Mouse (Mus musculus) macrophage (primary cell): Measurements from ENCODE around the gene Rbm33. TPM values are rescaled to one million over a fixed set of nuclear protein-coding genes. Genes with fewer than 3 reads are reported as not detected.

Experiments
- H3K27ac ChIP-seq: fragments of 350-480 bp; formaldehyde crosslinking; 2 replicates; pipeline ENCODE4 v1.9.0; 2021
- H3K36me3 ChIP-seq: fragments of 350-480 bp; formaldehyde crosslinking; 2 replicates; pipeline ENCODE4 v1.9.0; 2021; ENCODE audit errors: inconsistent target
- H3K4me3 ChIP-seq: fragments of 350-480 bp; formaldehyde crosslinking; 2 replicates; pipeline ENCODE4 v1.9.0; 2021; ENCODE audit errors: inconsistent target
- H3K79me2 ChIP-seq: fragments of 350-480 bp; formaldehyde crosslinking; 2 replicates; pipeline ENCODE4 v1.9.0; 2021; ENCODE audit errors: inconsistent target
- WGBS: methylation state at CpG from one replicate; pipeline ENCODE4 v1.1.7; 2026; ENCODE audit warnings: inconsistent platforms; ENCODE audit not compliant: missing documents; 5-methylcytosine and 5-hydroxymethylcytosine counted together
- polyA plus RNA-seq: library from polyadenylated mRNA; stranded (reverse); fragments of 250-400 nt; gene quantifications from 3 replicates; pipeline ENCODE4 v1.2.4, GENCODE M21; 2018; ENCODE audit warnings: inconsistent platforms

Rbm33 gene
- polyA plus RNA-seq, 1 experiment from 2014 or later: 19.9 TPM

- Histone ChIP-seq H3K36me3 (no peaks in the 10 kb centered on the region), H3K27ac (no peak overlapping the region), H3K4me3 (no peak overlapping the region), H3K79me2 (peaks cover 31% of the 10 kb centered on the region)
- 6% methylated on average over 8 of the region's 8 CpGs for WGBS
Measured at GRCm38 (mm10) chr5:28315526-28315925, 1.4 kb upstream of the Rbm33 start.

DNA sequence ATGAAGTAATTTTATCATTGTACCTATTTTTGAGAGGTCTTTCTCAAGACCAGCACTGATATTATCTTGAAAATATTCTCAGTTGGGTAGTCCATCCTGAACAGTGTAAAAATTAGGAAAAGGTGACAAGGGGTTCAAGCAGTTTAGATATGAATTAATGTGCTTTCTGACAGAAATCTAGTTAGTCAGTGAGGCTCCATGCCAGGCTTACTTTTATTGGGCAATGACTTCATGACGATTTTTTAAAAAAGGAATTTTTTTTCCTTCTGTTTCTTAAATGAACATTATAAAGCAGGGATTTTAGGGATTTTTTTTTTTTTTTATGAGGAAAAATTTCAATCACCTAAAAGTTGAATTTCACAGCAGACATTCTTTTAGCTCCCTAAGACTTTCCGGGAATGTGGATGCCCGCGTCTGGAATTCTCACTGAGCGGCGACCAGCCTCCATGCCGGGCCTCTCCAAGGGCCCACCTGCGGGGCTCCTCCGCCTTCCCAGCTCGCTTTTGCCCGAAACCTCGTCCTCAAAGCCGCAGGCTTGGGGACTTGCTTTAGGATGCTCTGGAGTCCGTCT lies 685 bp upstream of the Rbm33 start:
- WGBS: under 1% methylated on average over 14 of the region's 14 CpGs
- H3K36me3 ChIP-seq: no peaks in the 10 kb centered on the region
- peak overlapping the region; percentile 64 for H3K27ac ChIP-seq
- H3K4me3 ChIP-seq: peak overlapping the region; percentile 49
- peaks cover 38% of the 10 kb centered on the region for H3K79me2 ChIP-seq

DNA sequence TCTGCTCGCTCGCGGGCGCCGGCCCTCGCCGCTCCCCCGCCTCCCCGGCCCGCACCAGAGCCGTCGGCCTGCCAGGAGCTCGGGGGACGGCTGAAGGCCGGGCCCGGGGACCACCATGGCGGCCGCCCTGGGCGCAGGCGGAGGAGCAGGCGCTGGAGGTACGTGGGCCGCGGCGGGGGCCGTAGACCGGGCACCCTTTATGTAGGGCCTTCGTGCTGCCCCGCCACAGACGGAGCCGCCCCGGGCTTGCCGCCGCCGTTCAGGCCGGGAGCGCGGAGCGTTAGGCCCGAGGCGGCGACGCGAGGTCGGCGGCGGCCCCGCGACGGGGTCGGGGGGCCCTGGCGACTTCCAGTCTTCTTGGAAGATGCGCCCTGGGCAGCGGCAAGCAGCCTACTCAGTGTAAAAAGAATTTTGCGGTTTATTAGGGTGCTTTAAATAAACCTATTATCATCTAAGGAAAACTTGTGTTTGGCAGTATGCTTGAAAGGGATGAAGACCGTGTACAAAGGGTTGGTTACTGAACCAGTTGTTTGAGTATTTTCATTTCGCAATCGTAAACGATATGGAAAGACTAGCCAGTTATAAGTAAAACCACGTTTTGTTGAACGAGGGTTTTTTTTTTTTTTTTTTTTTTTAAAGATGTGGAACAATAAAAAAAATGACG lies 464 bp downstream of the Rbm33 start:
- WGBS: under 1% methylated on average over 59 of the region's 62 CpGs

DNA sequence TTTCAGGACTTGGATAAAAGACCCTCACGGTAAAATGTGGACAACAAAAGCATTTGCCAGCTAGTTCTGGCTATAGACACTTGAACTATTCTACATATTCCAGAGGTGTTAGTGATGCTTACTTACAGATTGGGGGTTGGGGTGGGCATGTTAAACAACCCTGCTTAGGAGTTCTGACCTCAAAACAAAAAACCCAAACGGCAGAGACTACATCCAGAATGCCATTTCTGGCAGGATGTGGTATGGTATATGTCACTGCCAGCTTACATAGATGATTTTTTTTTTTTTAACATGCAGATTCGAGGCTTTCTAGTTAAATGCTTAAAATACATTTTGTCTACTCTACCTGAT lies 971 bp downstream of the Rbm33 start:
- 0% methylated on average over 3 of the region's 3 CpGs for WGBS
- Histone ChIP-seq H3K27ac (0 out of 2 replicates have a peak overlapping the region, but pooled peaks have one; percentile 22), H3K4me3 (peak overlapping the region; percentile 63), H3K36me3 (no peaks in the 10 kb centered on the region), H3K79me2 (peaks cover 55% of the 10 kb centered on the region)

More for the DNA sequence above, 464 bp downstream of the Rbm33 start:
- peak overlapping the region; percentile 22; the same call in 1 of the 2 replicates for H3K27ac ChIP-seq
- no peaks in the 10 kb centered on the region for H3K36me3 ChIP-seq
- peaks cover 50% of the 10 kb centered on the region for H3K79me2 ChIP-seq
- H3K4me3 ChIP-seq: peak overlapping the region; percentile 63

GRCm38 (mm10) chr5:28318671-28319070 lies 1.8 kb downstream of the Rbm33 start:
- H3K4me3 ChIP-seq: no peak overlapping the region; the same call in 1 of the 2 replicates
- no peak overlapping the region for H3K27ac ChIP-seq
- 77% methylated on average over 2 of the region's 2 CpGs for WGBS
- H3K79me2 ChIP-seq: peaks cover 63% of the 10 kb centered on the region
- no peaks in the 10 kb centered on the region for H3K36me3 ChIP-seq

DNA sequence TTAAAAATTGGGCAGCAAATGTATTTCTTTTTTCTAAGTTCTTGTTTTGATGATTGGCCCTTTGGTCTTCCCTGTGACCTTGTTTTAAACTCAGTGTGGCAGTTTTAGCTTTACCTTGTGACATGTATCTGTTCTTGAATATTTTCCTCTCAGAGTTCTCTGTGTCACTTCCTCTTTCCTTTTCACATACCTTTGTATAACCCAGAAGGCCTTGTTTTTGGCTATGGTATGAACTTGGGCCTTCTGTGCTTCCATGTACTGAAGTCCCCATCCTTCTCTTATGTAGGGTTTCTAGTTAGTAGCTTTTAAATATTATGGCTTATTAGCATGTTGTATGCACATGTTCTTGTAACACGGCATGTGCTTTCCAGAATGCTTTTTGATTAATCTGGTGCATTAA lies 4.8 kb downstream of the Rbm33 start:
- Histone ChIP-seq H3K4me3 (no peak overlapping the region), H3K79me2 (peaks cover 94% of the 10 kb centered on the region), H3K27ac (no peak overlapping the region), H3K36me3 (no peaks in the 10 kb centered on the region)
- WGBS: 100% methylated on average over 1 of the region's 1 CpGs

GRCm38 (mm10) chr5:28322189-28322588 lies 5.3 kb downstream of the Rbm33 start:
- no peaks in the 10 kb centered on the region for H3K36me3 ChIP-seq
- H3K27ac ChIP-seq: no peak overlapping the region
- WGBS: 100% methylated on average over 3 of the region's 3 CpGs
- peaks cover 98% of the 10 kb centered on the region for H3K79me2 ChIP-seq
- H3K4me3 ChIP-seq: no peak overlapping the region

DNA sequence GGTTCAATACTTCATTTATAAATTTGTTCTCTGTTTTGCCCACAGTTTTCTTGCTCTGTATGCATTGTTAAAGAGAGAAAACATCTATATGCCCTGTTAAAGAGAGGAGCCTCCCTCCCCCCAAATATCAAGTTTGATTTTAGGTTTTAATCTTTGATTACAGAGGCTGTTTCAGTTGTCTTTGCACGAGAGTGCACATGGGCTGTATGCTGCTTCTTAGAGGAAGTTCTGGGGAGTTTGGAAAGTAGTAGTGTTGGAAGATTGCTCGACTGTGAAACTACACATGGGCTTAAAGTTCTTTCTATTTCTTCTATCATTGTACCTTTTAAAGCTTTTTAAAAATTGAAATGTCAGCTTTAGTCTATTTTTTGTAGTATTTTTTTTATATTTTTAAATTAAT lies 6.9 kb downstream of the Rbm33 start:
- no peaks in the 10 kb centered on the region for H3K36me3 ChIP-seq
- no peak overlapping the region for H3K4me3 ChIP-seq
- no peak overlapping the region for H3K27ac ChIP-seq
- peaks cover 100% of the 10 kb centered on the region for H3K79me2 ChIP-seq
- WGBS: 0% methylated on average over 2 of the region's 2 CpGs

DNA sequence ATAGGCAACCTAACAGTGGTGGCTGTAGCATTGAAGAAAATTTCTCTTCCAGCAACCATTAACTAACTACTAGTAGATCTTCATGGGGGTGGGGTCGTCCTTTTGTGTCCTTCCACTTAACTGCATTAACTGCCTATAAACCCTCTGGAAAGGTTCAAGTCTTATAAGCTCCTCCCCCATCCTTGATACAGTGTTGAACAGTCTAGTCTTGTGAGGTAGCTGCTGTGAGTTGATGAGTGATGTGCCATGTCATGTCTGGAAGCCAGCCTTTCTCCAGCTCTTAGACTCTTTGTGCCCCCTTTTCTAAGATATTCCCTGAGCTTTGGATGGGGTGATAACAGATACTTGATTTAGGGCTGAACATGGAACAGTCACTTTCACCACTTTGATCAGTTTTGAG lies 7.5 kb downstream of the Rbm33 start:
- 70% methylated on average over 1 of the region's 1 CpGs for WGBS
- H3K36me3 ChIP-seq: no peaks in the 10 kb centered on the region
- H3K79me2 ChIP-seq: peaks cover 100% of the 10 kb centered on the region
- no peak overlapping the region for H3K4me3 ChIP-seq
- H3K27ac ChIP-seq: no peak overlapping the region

DNA sequence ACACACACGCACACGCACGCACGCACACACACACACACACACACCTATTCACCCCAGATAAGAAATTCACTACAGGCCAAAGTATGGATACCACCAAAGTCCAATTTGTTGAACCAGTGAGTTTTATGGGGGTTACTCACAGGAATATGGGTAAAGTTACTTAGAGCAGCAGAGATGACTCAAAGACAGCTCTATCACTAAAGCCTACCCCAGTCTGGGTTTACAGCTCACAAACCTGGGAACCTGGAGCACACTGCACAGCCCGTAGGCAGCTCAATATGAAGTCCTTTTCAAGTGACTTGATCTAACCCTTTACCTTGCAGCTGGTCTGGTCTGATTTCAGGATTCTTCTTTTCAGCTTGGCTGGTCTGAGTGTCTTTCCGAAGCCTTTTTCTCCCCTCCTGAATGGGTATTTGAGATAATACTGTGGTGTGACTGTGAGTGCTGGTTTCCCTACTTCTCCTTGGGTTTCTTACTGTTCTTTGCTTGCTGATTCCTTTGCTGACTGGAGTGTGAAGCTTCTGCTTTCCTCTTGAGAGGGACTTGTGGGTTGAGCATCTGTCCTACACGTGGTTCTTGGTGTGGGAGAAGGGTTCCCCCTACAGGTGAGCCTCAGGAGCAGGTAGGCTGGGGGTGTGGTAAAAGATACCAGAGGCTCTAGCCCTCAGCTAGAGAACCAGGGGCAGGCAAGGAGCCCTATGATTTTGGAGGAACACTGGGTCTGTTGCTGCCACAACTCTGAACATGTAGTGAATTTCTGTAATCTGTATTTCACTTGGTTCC lies 12.3 kb downstream of the Rbm33 start:
- H3K79me2 ChIP-seq: peaks cover 99% of the 10 kb centered on the region
- no peak overlapping the region for H3K4me3 ChIP-seq
- 0 out of 2 replicates have a peak, but pooled peaks cover 14% of the 10 kb centered on the region for H3K36me3 ChIP-seq
- no peak overlapping the region for H3K27ac ChIP-seq
- WGBS: 71% methylated on average over 4 of the region's 7 CpGs

- H3K79me2 ChIP-seq: peaks cover 55% of the 10 kb centered on the region
- H3K27ac ChIP-seq: no peak overlapping the region
- 94% methylated on average over 2 of the region's 2 CpGs for WGBS
- no peak overlapping the region for H3K4me3 ChIP-seq
- H3K36me3 ChIP-seq: peaks cover 46% of the 10 kb centered on the region
Measured at GRCm38 (mm10) chr5:28333731-28334130, 16.8 kb downstream of the Rbm33 start.

DNA sequence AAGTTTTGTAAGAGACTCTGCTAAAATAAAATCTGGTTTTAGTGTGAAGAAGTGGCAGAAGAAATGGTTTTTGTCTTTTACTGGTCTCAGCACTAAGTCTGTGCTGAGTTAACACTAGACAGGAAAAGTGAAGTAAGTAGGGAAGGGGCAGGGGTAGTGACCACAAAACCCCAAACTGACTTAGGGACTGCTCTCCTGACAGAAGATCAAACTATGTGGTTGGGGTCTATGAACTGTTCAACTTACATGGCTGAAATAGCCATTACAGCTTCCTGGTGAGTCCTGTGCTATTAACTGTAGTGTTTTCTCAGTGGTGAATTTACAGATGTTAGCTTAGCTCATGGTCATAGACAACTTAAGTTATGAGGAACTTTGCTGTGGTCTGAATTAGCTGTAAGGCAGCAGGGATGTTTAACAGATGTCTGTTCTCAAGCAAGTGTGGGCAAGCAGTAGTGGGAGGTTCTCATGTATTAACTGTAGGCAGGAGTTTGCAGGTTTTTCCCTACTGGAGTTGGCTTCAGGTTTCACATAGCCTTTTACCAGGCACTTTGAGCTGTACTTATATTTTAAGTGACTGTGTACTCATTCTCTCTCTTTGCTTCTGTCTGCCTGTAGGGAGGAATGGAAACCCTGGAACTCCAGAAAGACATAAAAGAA lies 35.1 kb downstream of the Rbm33 start:
- H3K4me3 ChIP-seq: no peak overlapping the region
- peaks cover 20% of the 10 kb centered on the region for H3K36me3 ChIP-seq
- H3K27ac ChIP-seq: peak overlapping the region; percentile 1; the same call in 1 of the 2 replicates
- peaks cover 18% of the 10 kb centered on the region; the same call in 1 of the 2 replicates for H3K79me2 ChIP-seq

DNA sequence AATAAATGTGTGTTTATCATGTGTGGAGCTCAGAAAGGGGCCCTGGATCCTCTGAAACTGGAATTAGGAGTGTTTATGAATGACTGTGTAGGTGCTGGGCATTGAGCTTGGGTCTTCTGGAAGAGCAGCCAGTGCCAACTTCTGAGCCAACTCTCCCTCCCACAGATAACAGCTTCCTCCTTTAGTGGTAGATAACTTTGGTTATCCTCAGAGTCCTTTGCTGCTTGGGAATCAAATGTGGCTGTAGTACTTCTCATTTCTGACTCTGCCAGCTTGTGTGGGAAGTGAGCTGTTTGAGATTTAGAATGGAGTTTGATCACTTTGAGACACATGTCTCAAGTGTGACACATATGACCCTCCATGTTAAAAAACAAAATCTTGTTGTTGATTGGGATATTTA lies 38.7 kb downstream of the Rbm33 start:
- Histone ChIP-seq H3K27ac (no peak overlapping the region), H3K36me3 (peaks cover 49% of the 10 kb centered on the region)

DNA sequence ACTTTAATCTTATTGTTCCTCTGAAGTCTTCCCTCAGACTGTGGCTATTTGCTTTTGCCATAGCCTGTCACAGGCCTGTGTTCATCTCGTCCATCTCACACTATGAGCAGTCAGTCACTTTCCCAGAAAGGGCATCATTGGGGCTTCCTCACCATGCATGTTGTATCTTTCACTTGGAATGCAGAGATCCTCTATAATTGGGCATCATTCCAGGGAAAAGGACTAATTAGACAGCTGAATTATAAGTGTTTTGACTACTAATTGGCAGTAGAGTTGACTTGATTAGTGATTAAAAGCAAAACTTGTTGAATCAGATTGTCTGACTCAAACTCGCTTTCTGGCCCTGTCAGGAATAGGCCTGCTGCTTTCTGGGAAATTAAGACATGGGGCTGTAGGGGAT lies 43.8 kb downstream of the Rbm33 start:
- H3K27ac ChIP-seq: no peak overlapping the region
- H3K4me3 ChIP-seq: no peak overlapping the region
- 96% methylated on average over 2 of the region's 2 CpGs for WGBS
- no peaks in the 10 kb centered on the region for H3K79me2 ChIP-seq
- peaks cover 67% of the 10 kb centered on the region for H3K36me3 ChIP-seq

More for the DNA sequence above, 38.7 kb downstream of the Rbm33 start:
- Histone ChIP-seq H3K79me2 (no peaks in the 10 kb centered on the region), H3K4me3 (no peak overlapping the region)

GRCm38 (mm10) chr5:28368056-28368455 lies 51.1 kb downstream of the Rbm33 start:
- 94% methylated on average over 2 of the region's 2 CpGs for WGBS
- Histone ChIP-seq H3K36me3 (peaks cover 75% of the 10 kb centered on the region), H3K79me2 (no peaks in the 10 kb centered on the region), H3K4me3 (no peak overlapping the region), H3K27ac (no peak overlapping the region)
